Mouse (Mus musculus) heart, embryonic 16.5 days (tissue): ENCODE results near the gene Dennd6a. TPM values are rescaled to one million over a fixed set of nuclear protein-coding genes. Genes with fewer than 3 reads are reported as not detected.

Source experiments
- ATAC-seq: fragments of 200-750 bp; cut with Nextera tagmentation; replicated peaks from 2 replicates; pipeline ENCODE4 v1.8.0; 2017; ENCODE audit warnings: moderate number of reproducible peaks; ENCODE audit not compliant: insufficient read depth, low FRiP score; ENCODE audit errors: extremely low read depth
- H3K27ac ChIP-seq: fragments of 300-500 bp; sonication (generic); 2 replicates; pipeline ENCODE4 v1.5.1; 2014; ENCODE audit warnings: mild to moderate bottlenecking, low read length, control low read depth, moderate library complexity
- H3K27me3 ChIP-seq: fragments of 300-500 bp; sonication (generic); 2 replicates; pipeline ENCODE4 v1.6.1; 2014; ENCODE audit warnings: low read length, mixed read lengths; ENCODE audit not compliant: control insufficient read depth, insufficient read depth
- H3K36me3 ChIP-seq: fragments of 300-500 bp; sonication (generic); 2 replicates; pipeline ENCODE4 v1.6.1; 2014; ENCODE audit not compliant: control insufficient read depth, insufficient read depth
- H3K4me1 ChIP-seq: fragments of 300-500 bp; sonication (generic); 2 replicates; pipeline ENCODE4 v1.6.1; 2014; ENCODE audit warnings: low read length, mixed read lengths; ENCODE audit not compliant: control insufficient read depth, insufficient read depth
- H3K4me2 ChIP-seq: fragments of 300-500 bp; sonication (generic); 2 replicates; pipeline ENCODE4 v1.6.1; 2014; ENCODE audit warnings: low read depth, mild to moderate bottlenecking, control low read depth, low read length
- H3K4me3 ChIP-seq: fragments of 300-500 bp; sonication (generic); 2 replicates; pipeline ENCODE4 v1.5.1; 2014; ENCODE audit warnings: mild to moderate bottlenecking, control low read depth, low read length
- H3K9ac ChIP-seq: fragments of 300-500 bp; sonication (generic); 2 replicates; pipeline ENCODE4 v1.6.1; 2014; ENCODE audit warnings: low read length, control low read depth
- H3K9me3 ChIP-seq: fragments of 300-500 bp; sonication (generic); replicated peaks from 2 replicates; pipeline ENCODE4 v1.6.1; 2016; ENCODE audit warnings: low read length; ENCODE audit not compliant: control insufficient read depth
- WGBS: fragments of 180-500 bp; shearing (Covaris S2); extraction: QIAGEN DNeasy Blood & Tissue Kit; methylation state at CpG from one replicate; pipeline ENCODE4 v1.1.7; 2014; 5-methylcytosine and 5-hydroxymethylcytosine counted together
- polyA plus RNA-seq: library from polyadenylated mRNA; unstranded; fragments of >200 nt; fragmentation: Nextera tagmentation; extraction: Ambion mirVana; gene quantifications from 2 replicates; pipeline ENCODE4 v1.2.1, GENCODE M21; 2015

The Dennd6a gene
- polyA plus RNA-seq, 1 experiment from 2014 or later = 21.3 TPM

GRCm38 (mm10) chr14:26587116-26587515, 13.5 kb downstream of the Dennd6a start:
- Histone ChIP-seq H3K27ac (peak overlapping the region; percentile 53; the same call in 1 of the 2 replicates), H3K9ac (no peak overlapping the region), H3K27me3 (no peaks in the 10 kb centered on the region), H3K9me3 (no peaks in the 10 kb centered on the region), H3K4me1 (peaks cover 10% of the 10 kb centered on the region), H3K4me2 (no peak overlapping the region), H3K4me3 (no peak overlapping the region), H3K36me3 (peaks cover 1% of the 10 kb centered on the region; the same call in 1 of the 2 replicates)
- ATAC-seq = no peak

- no peak overlapping the region for H3K4me2 ChIP-seq
- H3K4me1 ChIP-seq = peaks cover 8% of the 10 kb centered on the region
- no peak overlapping the region for H3K9ac ChIP-seq
- H3K9me3 ChIP-seq = no peaks in the 10 kb centered on the region
- ATAC-seq = peak; percentile 32
- no peak overlapping the region for H3K27ac ChIP-seq
- 0 out of 2 replicates have a peak, but pooled peaks cover 2% of the 10 kb centered on the region for H3K36me3 ChIP-seq
- H3K27me3 ChIP-seq = no peaks in the 10 kb centered on the region
- H3K4me3 ChIP-seq = no peak overlapping the region
Measured at GRCm38 (mm10) chr14:26591353-26591752, 17.7 kb downstream of the Dennd6a start.

GRCm38 (mm10) chr14:26593281-26593895, 19.7 kb downstream of the Dennd6a start:
- Histone ChIP-seq H3K27ac (no peak overlapping the region), H3K4me1 (no peaks in the 10 kb centered on the region), H3K9ac (no peak overlapping the region), H3K36me3 (peaks cover 18% of the 10 kb centered on the region), H3K9me3 (peaks cover 5% of the 10 kb centered on the region), H3K4me2 (no peak overlapping the region), H3K4me3 (no peak overlapping the region), H3K27me3 (no peaks in the 10 kb centered on the region)
- WGBS = 61% methylated on average over 2 of the region's 2 CpGs
- ATAC-seq = no peak

- WGBS = 88% methylated on average over 7 of the region's 7 CpGs
- no peaks in the 10 kb centered on the region for H3K27me3 ChIP-seq
- no peak overlapping the region for H3K27ac ChIP-seq
- no peak for ATAC-seq
- H3K9me3 ChIP-seq = peaks cover 6% of the 10 kb centered on the region
- H3K4me3 ChIP-seq = no peak overlapping the region
- H3K4me2 ChIP-seq = no peak overlapping the region
- no peak overlapping the region for H3K9ac ChIP-seq
- no peaks in the 10 kb centered on the region for H3K4me1 ChIP-seq
- H3K36me3 ChIP-seq = peaks cover 25% of the 10 kb centered on the region
Measured at GRCm38 (mm10) chr14:26595167-26595566, 21.5 kb downstream of the Dennd6a start.

GRCm38 (mm10) chr14:26595695-26596365, 22.2 kb downstream of the Dennd6a start:
- no peak for ATAC-seq
- Histone ChIP-seq H3K27ac (no peak overlapping the region), H3K4me3 (no peak overlapping the region), H3K4me1 (no peaks in the 10 kb centered on the region), H3K27me3 (no peaks in the 10 kb centered on the region), H3K9me3 (peaks cover 6% of the 10 kb centered on the region), H3K36me3 (peaks cover 29% of the 10 kb centered on the region), H3K4me2 (no peak overlapping the region), H3K9ac (no peak overlapping the region)
- 64% methylated on average over 5 of the region's 5 CpGs for WGBS

GRCm38 (mm10) chr14:26605354-26605753, 31.7 kb downstream of the Dennd6a start:
- Histone ChIP-seq H3K4me1 (no peaks in the 10 kb centered on the region), H3K4me3 (no peak overlapping the region), H3K4me2 (no peak overlapping the region), H3K9ac (no peak overlapping the region), H3K27ac (no peak overlapping the region), H3K9me3 (no peaks in the 10 kb centered on the region), H3K27me3 (no peaks in the 10 kb centered on the region), H3K36me3 (peaks cover 46% of the 10 kb centered on the region)
- WGBS = 87% methylated on average over 4 of the region's 4 CpGs
- ATAC-seq = no peak

- WGBS = 84% methylated on average over 1 of the region's 1 CpGs
- no peak overlapping the region for H3K27ac ChIP-seq
- no peaks in the 10 kb centered on the region for H3K9me3 ChIP-seq
- peaks cover 54% of the 10 kb centered on the region for H3K36me3 ChIP-seq
- no peak overlapping the region for H3K4me3 ChIP-seq
- no peak for ATAC-seq
- no peak overlapping the region for H3K4me2 ChIP-seq
- H3K4me1 ChIP-seq = no peaks in the 10 kb centered on the region
- no peak overlapping the region for H3K9ac ChIP-seq
- H3K27me3 ChIP-seq = no peaks in the 10 kb centered on the region
Measured at GRCm38 (mm10) chr14:26609674-26610073, 36.0 kb downstream of the Dennd6a start.

GRCm38 (mm10) chr14:26610689-26611088, 37.0 kb downstream of the Dennd6a start:
- Histone ChIP-seq H3K27me3 (no peaks in the 10 kb centered on the region), H3K4me2 (no peak overlapping the region), H3K9ac (no peak overlapping the region), H3K27ac (no peak overlapping the region), H3K4me1 (no peaks in the 10 kb centered on the region), H3K4me3 (no peak overlapping the region), H3K9me3 (no peaks in the 10 kb centered on the region), H3K36me3 (peaks cover 50% of the 10 kb centered on the region)
- ATAC-seq = no peak
- 93% methylated on average over 4 of the region's 4 CpGs for WGBS

GRCm38 (mm10) chr14:26625301-26625700, 51.6 kb downstream of the Dennd6a start:
- H3K36me3 ChIP-seq = peaks cover 54% of the 10 kb centered on the region
- no peak overlapping the region for H3K4me2 ChIP-seq
- no peaks in the 10 kb centered on the region; the same call in 1 of the 2 replicates for H3K4me1 ChIP-seq
- 63% methylated on average over 4 of the region's 4 CpGs for WGBS
- no peak for ATAC-seq
- no peaks in the 10 kb centered on the region for H3K27me3 ChIP-seq
- H3K9ac ChIP-seq = no peak overlapping the region
- no peaks in the 10 kb centered on the region for H3K9me3 ChIP-seq
- no peak overlapping the region for H3K27ac ChIP-seq
- H3K4me3 ChIP-seq = no peak overlapping the region
